Mouse (Mus musculus) kidney, postnatal 0 days (tissue): ENCODE results near the gene Gga1. TPM values are rescaled to one million over a fixed set of nuclear protein-coding genes. Genes with fewer than 3 reads are reported as not detected.
"Not testable (repeated sequence)": the region's sequence is repeated elsewhere in the genome, so short reads cannot be mapped to it uniquely, and the experiment has no call there.

Source experiments
- ATAC-seq: fragments of 200-750 bp; cut with Nextera tagmentation; replicated peaks from 2 replicates; pipeline ENCODE4 v1.8.0; 2017; ENCODE audit warnings: low read depth, moderate number of reproducible peaks, moderate TSS enrichment, moderate library complexity; ENCODE audit not compliant: low FRiP score
- DNase-seq: peaks from one replicate; pipeline ENCODE4 v3.0.0-alpha.2; 2016; ENCODE audit warnings: low spot score
- H3K27ac ChIP-seq: fragments of 300-500 bp; sonication (generic); 2 replicates; pipeline ENCODE4 v1.5.1; 2014; ENCODE audit warnings: mild to moderate bottlenecking
- H3K27me3 ChIP-seq: fragments of 300-500 bp; sonication (generic); 2 replicates; pipeline ENCODE4 v1.6.1; 2014; ENCODE audit warnings: low read length, mixed read lengths; ENCODE audit not compliant: insufficient read depth
- H3K36me3 ChIP-seq: fragments of 300-500 bp; sonication (generic); 2 replicates; pipeline ENCODE4 v1.6.1; 2014; ENCODE audit warnings: low read length, mixed read lengths; ENCODE audit not compliant: insufficient read depth
- H3K4me1 ChIP-seq: fragments of 300-500 bp; sonication (generic); replicated peaks from 2 replicates; pipeline ENCODE4 v1.6.1; 2014; ENCODE audit warnings: antibody characterized with exemption, low read length, mixed read lengths; ENCODE audit not compliant: insufficient read depth
- H3K4me2 ChIP-seq: fragments of 300-500 bp; sonication (generic); 2 replicates; pipeline ENCODE4 v1.6.1; 2014; ENCODE audit warnings: mild to moderate bottlenecking, low read length, moderate library complexity, mixed read lengths
- H3K4me3 ChIP-seq: fragments of 300-500 bp; sonication (generic); replicated peaks from 2 replicates; pipeline ENCODE4 v1.5.1; 2014; ENCODE audit warnings: low read depth, low read length
- H3K9ac ChIP-seq: fragments of 300-500 bp; sonication (generic); 2 replicates; pipeline ENCODE4 v1.6.1; 2014; ENCODE audit warnings: low read depth, low read length
- H3K9me3 ChIP-seq: fragments of 300-500 bp; sonication (generic); replicated peaks from 2 replicates; pipeline ENCODE4 v1.6.1; 2016; ENCODE audit warnings: low read length, inconsistent platforms, mixed read lengths
- CTCF ChIP-seq: IDR thresholded peaks from 2 replicates; pipeline ENCODE4 v1.5.1; 2016; ENCODE audit warnings: antibody characterized with exemption, low read depth, mild to moderate bottlenecking, moderate library complexity
- WGBS: fragments of 180-500 bp; shearing (Covaris S2); extraction: QIAGEN DNeasy Blood & Tissue Kit; methylation state at CpG from one replicate; pipeline ENCODE4 v1.1.7; 2014; 5-methylcytosine and 5-hydroxymethylcytosine counted together
- polyA plus RNA-seq: library from polyadenylated mRNA; unstranded; fragments of >200 nt; fragmentation: Nextera tagmentation; extraction: Ambion mirVana; gene quantifications from 2 replicates; pipeline ENCODE4 v1.2.1, GENCODE M21; 2015

Gga1 gene
- polyA plus RNA-seq, 1 experiment from 2014 or later, result 41.5 TPM

DNA sequence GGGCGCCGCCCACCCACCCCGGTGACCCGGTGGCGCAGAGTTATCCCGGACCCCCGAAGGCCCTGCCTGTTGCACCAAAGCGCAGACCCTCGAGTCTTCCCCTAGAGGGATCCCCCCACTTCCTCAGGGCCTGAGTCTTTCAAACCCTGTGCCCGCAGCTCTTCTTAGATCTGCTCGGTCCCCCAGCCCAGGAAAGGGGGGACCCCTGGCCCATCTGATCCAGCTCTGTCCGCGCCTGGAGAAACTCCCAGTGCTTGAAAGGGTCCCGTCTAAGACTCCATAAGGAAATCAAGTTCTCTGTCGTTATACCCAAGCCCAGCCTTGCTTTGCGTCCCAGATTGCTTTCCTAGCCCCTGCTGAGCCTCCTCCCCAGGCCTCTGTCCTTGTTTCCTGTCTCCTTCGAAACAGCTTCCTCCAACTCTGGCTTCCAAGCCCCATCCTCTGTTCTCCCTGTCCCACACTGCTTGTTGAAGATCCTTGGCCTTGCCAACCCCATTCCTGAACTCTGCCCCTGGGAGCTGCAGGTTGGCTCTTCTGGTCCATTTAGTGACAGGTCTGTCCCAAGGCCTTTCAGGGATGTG lies 910 bp downstream of the Gga1 start:
- peaks cover 14% of the 10 kb centered on the region; the same call in 1 of the 2 replicates for H3K4me1 ChIP-seq
- H3K27ac ChIP-seq, result peak overlapping the region; percentile 97
- peak overlapping the region; percentile 58 for H3K4me3 ChIP-seq
- peak; percentile 54 for DNase-seq
- peaks cover 24% of the 10 kb centered on the region for H3K36me3 ChIP-seq
- peak overlapping the region; percentile 78 for H3K4me2 ChIP-seq
- no peak; the same call in 1 of the 2 replicates for ATAC-seq
- WGBS, result under 1% methylated on average over 16 of the region's 17 CpGs
- H3K9ac ChIP-seq, result peak overlapping the region; percentile 80
- TF ChIP-seq CTCF, result no peak
- no peaks in the 10 kb centered on the region for H3K9me3 ChIP-seq
- no peaks in the 10 kb centered on the region for H3K27me3 ChIP-seq

DNA sequence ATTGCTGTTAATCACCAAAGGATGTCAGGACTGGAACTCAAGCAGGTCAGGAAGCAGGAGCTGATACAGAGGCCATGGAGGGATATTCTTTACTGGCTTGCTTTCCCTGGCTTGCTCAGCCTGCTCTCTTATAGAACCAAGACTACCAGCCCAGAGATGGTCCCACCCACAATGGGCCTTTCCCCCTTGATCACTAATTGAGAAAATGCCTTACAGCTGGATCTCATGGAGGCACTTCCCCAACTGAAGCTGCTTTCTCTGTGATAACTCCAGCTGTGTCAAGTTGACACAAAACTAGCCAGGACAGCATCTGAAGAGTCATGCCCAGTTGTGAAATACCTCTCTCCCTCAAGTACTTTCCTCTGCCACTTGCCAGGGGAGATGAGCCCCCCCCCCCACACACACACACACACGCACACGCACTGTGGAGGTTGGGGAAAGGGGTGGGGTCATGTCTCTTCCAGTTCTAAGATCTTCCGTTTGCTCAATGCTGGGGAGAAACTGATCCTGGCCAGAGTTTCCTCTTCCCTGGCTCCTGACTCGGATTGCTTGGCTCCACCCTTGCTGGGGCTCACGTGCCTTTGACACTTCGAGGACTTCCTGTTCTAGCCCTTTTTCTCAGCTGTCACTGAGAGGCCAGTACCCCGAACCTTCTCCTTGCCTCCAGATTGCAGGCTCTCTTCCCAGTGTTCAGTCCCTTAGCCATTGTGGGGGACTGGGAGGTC lies 2.0 kb downstream of the Gga1 start:
- DNase-seq, result peak; percentile 46
- H3K4me3 ChIP-seq, H3K9ac ChIP-seq, ATAC-seq, H3K27me3 ChIP-seq, H3K4me2 ChIP-seq, H3K27ac ChIP-seq, H3K9me3 ChIP-seq: not testable (repeated sequence)
- WGBS, result 25% methylated on average over 7 of the region's 7 CpGs
- H3K4me1 ChIP-seq, result peaks cover 14% of the 10 kb centered on the region; the same call in 1 of the 2 replicates
- peaks cover 34% of the 10 kb centered on the region for H3K36me3 ChIP-seq

DNA sequence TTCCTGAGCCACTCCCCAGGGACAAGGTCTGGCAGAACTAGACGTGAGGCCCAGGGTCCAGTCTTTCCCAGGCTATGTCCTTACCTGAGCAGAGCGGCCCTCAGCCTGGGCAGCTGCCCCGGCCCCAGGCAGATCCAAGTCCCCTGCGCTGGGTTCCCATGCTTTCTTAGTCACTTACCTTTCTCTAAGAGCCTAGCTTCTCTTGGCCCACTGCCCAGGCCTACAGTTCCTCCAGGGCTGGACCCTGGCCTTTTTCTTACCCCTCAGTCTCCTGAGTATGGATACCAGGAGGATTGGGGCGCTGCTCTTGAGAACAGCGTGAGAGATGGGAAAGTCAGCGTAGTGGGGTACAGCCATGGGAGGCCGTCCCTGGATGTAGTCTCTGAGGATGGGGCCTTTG lies 3.4 kb downstream of the Gga1 start:
- peaks cover 14% of the 10 kb centered on the region; the same call in 1 of the 2 replicates for H3K4me1 ChIP-seq
- DNase-seq (no peak), ATAC-seq (no peak)
- no peak overlapping the region for H3K4me2 ChIP-seq
- H3K4me3 ChIP-seq, result no peak overlapping the region
- H3K9me3 ChIP-seq, result no peaks in the 10 kb centered on the region
- no peak overlapping the region for H3K27ac ChIP-seq
- WGBS, result 88% methylated on average over 8 of the region's 8 CpGs
- no peaks in the 10 kb centered on the region for H3K27me3 ChIP-seq
- TF ChIP-seq CTCF, result no peak
- H3K9ac ChIP-seq, result no peak overlapping the region
- H3K36me3 ChIP-seq, result peaks cover 46% of the 10 kb centered on the region

DNA sequence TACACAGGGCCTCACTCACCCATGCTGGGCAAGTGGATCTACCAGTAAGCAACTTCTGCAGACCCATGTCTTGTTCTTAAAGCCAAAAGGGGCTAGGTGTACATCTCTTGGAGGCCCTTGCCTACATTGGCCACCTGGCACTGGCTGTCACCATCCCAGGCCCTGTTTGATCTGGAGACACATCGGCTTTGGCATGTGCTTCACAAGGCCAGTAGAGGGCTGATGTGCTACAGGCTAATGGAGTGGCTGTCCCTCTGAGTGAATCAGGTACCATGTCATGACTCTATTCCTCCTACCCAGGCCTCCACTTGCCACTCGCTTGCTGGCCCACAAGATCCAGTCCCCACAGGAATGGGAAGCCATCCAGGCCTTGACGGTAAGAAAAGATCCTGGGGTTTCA lies 4.8 kb downstream of the Gga1 start:
- TF ChIP-seq CTCF, result peak; percentile 23; the same call in 1 of the 2 replicates
- H3K27me3 ChIP-seq, result no peaks in the 10 kb centered on the region
- DNase-seq (no peak), ATAC-seq (no peak)
- no peak overlapping the region for H3K4me3 ChIP-seq
- H3K9me3 ChIP-seq, result no peaks in the 10 kb centered on the region
- H3K9ac ChIP-seq, result no peak overlapping the region
- H3K4me2 ChIP-seq, result no peak overlapping the region
- H3K4me1 ChIP-seq, result peaks cover 14% of the 10 kb centered on the region; the same call in 1 of the 2 replicates
- WGBS, result 81% methylated on average over 3 of the region's 3 CpGs
- peaks cover 59% of the 10 kb centered on the region for H3K36me3 ChIP-seq
- no peak overlapping the region for H3K27ac ChIP-seq

DNA sequence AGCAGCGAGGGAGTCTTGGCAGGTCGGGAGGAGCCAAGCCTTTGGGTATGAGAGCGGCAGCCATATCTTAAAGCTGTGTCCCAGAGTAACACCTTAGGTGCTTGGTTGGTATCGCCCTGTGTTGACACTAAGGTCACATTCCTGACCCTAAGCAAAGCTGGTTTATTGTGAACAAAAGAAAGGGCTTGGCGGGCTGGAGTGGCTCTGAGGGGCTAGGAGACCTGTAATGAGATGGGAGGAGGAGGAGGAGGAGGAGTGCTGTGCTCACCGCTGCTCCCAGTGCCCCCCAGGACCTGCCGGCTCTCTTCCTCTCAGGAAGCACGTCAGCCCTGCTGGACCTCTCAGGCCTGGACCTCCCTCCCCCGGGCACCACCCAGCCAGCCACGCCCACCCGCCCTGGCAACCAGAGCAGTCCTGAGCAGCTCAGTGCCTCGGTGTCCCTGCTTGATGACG lies 12.4 kb downstream of the Gga1 start:
- Histone ChIP-seq H3K27me3 (no peaks in the 10 kb centered on the region), H3K4me1 (peaks cover 7% of the 10 kb centered on the region), H3K36me3 (peaks cover 69% of the 10 kb centered on the region), H3K4me3 (no peak overlapping the region), H3K9me3 (no peaks in the 10 kb centered on the region), H3K27ac (no peak overlapping the region), H3K9ac (no peak overlapping the region), H3K4me2 (no peak overlapping the region)
- 0 out of 2 replicates have a peak, but pooled peaks have one; percentile 24 for ATAC-seq
- no peak for TF ChIP-seq CTCF
- 30% methylated on average over 13 of the region's 13 CpGs for WGBS
- peak; percentile 24 for DNase-seq

DNA sequence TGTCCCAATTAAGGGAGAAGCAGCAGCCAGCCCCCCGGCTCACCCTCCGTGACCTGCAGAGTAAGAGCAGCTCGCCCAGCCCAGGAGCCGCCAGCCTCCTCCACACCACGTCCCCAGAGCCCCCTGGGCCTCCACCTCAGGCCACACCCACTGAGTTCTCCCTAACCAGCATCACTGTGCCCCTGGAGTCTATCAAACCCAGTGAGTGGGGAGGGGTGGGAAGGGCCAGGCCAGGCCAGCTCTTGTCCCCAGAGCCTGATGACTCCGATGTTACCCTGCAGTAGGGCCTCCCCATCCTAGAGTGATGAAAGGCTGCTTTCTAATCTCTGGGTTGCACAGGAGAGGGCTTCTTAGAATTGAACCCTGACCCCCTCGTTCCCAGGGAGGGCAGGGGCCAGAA lies 15.4 kb downstream of the Gga1 start:
- TF ChIP-seq CTCF, result no peak
- Histone ChIP-seq H3K27me3 (no peaks in the 10 kb centered on the region), H3K4me3 (no peak overlapping the region), H3K9me3 (no peaks in the 10 kb centered on the region), H3K4me1 (peaks cover 14% of the 10 kb centered on the region), H3K9ac (no peak overlapping the region), H3K4me2 (no peak overlapping the region), H3K27ac (no peak overlapping the region), H3K36me3 (peaks cover 43% of the 10 kb centered on the region)
- ATAC-seq (0 out of 2 replicates have a peak, but pooled peaks have one; percentile 10), DNase-seq (no peak)
- 36% methylated on average over 7 of the region's 7 CpGs for WGBS
